Mouse (Mus musculus): Measurements from ENCODE around the gene Wdr95.

DNA sequence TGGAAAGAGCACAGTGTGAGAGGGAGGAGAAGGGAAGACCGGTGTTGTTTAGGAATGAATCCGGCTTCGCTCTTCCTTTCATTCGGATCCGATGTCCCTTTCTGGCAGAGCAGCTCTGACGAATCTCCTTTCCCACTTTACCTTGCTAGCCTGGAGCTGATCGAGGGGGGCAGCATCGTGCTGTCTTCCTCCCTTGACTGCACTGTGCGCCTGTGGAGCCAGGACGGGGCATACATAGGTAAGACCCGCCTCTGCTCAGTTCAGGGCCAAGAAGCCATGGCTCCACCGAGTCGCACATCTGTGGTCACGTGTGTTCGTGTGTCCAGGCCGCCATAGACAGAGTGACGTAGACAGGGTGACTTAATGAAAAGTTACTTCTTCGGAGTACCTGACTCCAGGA lies 68.9 kb downstream of the Wdr95 start:
- TF ChIP-seq EP300 (IDR thresholded peaks at IDR 0.05; ENCODE audit: low read depth in 1 of 2, low read length in 2 of 2) = no peak
- TF ChIP-seq CTCF (IDR thresholded peaks at IDR 0.05 in 2 of 3, conservative IDR thresholded peaks at IDR 0.05 in 1 of 3; ENCODE audit: control insufficient read depth in 1 of 3, insufficient read depth in 1 of 3, low read depth in 2 of 3, low read length in 3 of 3, poor library complexity in 1 of 3, severe bottlenecking in 1 of 3) = no peak
- no peak for TF ChIP-seq MYB (IDR thresholded peaks at IDR 0.05; ENCODE audit: low read depth, low read length)
- no peak for TF ChIP-seq RAD21 (IDR thresholded peaks at IDR 0.05; ENCODE audit: low read depth, low read length)
- TF ChIP-seq ZC3H11A (IDR thresholded peaks at IDR 0.05; ENCODE audit: low read depth, low read length) = no peak

Measured in MEL (cell line).